Mouse (Mus musculus): Measurements from ENCODE around the gene Anks1b.

The Anks1b gene

DNA sequence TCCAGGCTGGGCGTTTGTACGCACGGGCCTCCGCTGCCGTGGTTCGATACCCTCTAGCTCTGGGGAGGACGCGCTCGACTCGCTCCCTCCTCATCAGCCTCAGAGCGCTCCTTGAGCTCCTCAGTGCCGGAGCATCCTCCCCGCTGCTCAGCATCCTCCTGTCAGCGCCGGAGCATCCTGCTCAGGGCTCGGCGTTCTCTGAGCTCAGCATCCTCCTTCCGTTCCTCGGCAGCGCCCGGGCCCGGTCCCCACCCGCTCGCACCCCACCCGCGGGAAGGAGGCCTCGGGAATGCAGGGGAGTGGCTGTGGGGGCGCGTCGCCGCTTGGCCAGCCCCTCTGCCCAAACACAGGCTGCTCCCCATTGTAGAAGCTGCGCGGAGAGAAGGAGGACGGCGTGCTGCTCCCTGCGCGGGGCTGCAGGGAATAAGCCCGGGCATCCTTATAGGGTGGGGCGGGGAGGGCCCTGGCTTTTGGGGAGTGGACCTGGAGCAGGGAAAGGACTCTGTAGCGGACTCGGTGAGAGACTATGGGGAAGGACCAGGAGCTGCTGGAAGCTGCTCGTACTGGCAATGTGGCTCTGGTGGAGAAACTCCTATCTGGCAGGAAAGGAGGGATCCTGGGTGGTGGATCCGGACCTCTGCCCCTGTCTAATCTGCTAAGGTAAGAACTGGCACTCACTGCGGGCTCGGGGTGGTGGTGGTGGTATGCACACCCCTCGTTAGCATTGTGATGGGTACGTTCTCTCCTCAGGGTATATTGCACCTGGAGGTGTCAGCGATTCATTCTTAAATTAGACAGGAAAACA, at the start of gene Anks1b:
Gene Anks1b (plus strand): TSS at position 364 of the 805 bp plus-strand sequence.
- peak; percentile 44 for DNase-seq

DNA sequence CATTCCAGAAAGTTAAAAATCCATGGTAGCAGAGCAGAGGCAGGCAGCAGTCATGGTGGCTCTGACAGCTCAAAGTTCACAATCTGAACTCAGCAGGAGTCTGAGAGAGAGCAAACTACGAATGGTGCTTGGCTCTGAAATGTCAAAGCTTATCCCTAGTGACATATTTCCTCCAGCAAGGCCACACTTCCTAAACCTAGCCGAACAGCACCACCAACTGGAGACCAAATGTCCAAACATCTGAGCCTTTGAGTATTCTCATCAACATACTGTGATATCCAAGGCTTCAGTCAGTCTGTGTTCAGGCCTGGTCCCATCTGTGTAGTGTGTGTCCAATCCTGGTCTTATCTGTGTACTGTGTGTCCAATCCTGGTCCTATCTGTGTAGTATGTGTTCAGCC, 49.4 kb upstream of the Anks1b start:
- peak; percentile 59 for DNase-seq

DNA sequence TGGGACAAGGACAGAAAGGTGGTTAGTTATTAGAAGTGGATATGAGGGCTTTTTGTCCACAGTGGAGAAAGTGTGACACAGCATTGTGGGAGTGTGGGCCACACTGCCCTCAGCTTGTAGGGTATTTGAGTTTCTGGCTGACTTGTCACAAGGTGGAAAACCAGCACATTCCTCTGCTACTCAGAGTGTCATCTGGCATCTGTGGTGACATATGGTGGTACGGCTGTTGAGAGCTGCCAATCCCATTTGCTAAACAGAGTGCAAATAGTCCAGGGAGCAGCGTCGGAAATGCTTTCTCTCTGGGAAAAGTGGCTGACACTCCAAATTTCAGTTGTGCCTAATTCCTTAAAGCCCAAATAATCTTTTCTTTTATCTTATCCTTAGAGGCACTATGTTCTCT, 46.4 kb upstream of the Anks1b start:
- no peak for DNase-seq

DNA sequence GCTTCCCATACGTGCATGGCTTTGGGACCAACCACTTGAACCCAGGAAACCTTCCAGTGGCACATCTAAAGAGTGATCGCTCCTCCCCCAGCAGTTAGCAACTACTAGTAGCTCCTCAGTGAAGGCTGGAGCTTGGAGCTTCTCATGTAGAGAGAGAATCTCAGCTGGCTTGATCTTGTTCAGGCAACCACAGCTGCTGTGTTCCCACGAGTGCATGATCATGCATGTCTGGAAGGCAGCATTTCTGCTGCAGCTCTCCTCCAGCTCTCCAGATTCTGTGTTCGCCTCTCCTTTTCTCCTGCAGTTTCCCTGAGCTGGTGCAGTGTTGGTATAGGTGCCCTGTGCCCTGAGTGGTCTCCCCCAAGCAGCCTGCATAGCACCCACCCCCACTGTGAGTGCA, 41.0 kb upstream of the Anks1b start:
- peak; percentile 19 for DNase-seq

DNA sequence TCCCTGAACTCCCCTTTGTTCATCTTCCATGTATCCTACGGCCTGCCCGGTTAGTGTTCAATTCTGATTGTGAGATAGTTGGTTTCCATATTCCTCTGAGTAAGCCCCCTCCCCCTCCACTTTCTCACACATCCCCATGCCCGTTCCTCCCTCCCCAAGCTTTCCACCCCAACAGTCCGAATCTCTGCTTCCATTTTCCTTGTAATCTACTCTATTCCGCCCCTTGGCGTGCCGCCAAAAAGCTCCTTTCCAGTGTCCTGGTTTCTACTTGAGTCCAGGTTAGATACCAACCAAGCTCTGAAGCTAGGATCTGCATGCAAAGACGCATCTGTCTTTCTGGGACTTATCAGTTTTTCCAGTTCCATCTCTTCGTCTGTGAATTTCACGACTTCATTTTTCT, 40.1 kb upstream of the Anks1b start:
- no peak for DNase-seq

DNA sequence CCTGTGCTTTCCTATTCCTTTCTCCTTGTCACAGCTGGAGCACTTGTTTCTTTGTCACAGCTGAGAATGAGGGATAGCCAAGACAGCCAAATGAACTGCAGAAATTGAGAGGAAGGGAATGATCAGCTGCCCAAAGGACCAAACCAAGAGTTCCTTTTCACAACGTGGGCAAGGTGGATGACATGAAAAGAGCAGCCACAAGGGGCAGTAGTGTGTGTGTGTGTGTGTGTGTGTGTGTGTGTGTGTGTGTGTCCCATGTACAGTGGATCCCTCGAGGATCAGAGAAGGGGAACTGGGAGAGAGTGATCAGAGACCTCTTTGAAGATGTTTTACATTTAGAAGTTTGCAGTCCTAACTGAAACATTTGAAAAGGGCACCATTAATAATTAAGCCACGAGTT, 35.8 kb upstream of the Anks1b start:
- DNase-seq: peak; percentile 15

DNA sequence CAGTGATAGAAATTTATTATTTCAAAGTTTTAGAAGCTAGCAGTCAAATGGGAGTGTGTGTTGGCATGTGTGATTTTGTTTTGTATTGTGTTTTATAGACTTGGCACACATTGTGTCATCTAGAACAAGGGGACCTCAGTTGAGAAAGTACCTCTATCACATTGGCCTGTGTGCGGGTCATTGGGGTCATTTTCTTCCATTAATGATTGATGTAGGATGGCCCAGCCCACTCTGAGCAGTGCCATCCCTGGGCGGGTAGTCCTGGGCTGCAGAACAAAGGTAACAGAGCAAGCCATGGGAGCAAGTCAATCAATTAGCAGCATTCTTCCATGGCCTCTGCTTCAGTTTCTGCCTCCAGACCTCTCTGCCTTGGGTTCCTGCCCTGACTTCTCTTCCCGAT, 34.5 kb upstream of the Anks1b start:
- no peak for DNase-seq

DNA sequence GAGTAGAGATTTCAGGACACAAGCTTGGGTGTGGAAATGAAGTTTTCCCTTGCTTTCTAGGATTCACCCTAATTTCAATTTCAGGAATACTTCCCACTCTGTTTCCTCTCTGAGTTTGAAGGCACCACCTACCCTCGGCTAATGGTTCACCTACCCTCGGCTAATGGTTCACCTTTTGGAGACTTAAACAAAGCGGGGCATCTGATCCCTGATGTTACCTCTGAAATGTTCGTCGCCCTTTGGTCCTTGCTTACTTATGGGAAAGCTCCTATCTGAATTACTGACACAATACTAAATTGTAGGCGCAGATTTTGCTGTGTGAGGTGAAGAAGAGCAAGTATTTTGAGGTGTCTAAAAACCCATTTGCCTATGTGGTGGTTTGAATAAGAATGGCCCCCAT, 22.4 kb upstream of the Anks1b start:
- no peak for DNase-seq

DNA sequence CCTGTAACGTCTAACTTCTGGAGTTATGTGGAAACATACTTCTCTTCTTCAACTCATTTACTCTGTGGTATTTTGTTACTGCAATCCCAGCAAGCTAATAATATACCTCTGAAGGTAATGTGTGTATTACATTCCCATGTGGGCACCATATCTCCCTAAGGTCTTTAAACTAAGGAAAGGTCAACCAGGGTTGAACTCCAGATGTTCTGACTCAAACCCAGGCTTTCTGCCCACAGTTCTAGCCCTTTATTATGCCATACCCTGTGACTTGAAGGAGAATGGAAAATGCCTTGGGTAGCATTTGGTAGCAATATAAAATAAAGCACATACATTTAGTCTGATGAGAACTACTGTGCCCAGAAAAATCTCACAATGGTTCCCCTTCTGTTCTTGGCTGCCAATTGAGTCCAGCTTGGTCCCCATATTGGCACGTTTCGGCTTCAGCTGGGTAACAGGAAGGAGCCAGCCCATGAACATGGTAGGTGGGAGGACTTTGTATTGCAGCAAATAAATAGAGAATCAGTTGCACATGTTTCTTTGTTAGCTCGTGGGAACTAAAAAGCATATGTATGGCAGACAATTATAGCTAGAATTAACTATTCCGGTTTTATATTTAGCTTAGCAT, 17.9 kb upstream of the Anks1b start:
- DNase-seq: no peak

DNA sequence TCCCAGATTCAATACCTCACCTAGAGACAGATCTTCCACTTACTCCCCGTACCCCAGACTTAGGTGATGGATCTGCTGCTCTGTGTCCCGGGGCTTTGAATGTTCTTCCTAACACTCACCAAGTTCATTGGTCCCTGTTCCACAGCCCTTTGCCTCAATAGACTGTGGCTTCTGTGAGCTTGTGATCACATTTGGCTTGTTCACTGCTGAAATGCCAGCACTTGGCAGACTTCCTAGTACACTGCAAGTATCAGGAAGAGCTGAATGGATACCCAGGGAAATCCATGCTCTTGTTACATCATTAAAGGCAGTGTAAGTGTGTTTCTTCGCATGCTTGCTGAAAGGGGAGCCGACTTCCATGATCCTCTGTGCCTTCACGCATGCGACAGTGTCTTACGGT, 17.0 kb upstream of the Anks1b start:
- no peak for DNase-seq

DNA sequence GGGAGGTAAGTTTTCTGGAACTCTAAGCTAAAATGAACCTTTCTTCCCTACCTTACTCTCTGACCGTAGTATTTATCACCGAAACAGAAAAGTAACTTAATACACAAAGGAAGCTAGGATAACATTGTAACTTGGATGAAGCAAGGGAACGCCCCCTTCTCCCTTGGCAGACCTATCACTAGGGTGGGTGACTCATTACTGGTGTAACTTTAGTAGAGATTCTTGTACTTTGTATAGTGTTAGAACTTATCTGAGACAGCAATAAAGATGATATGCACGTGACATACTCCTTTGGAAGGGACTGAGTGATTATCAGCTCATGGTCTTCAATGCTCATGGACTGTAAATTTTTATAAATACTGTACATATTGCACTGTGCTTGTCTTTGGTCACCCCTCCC, 5.1 kb upstream of the Anks1b start:
- no peak for DNase-seq

DNA sequence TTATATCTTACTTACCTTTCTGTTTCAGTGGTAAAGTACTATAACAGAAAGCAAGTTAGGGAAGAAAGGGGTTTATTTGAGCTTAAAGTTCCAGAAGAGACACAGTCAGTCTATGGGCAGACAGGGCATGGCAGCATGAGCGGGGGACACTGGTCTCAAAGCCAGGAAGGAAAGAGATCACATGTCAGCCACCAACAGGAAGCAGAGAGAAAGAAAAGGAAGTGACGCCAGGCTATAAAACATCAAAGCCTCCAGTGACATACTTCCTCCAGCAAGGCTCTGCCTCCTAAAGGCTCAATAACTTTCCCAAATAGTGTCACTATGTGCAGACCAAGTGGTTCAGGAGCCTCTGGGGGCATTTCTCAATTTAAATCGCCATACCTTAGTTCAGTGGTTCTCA, 4.5 kb upstream of the Anks1b start:
- no peak for DNase-seq

DNA sequence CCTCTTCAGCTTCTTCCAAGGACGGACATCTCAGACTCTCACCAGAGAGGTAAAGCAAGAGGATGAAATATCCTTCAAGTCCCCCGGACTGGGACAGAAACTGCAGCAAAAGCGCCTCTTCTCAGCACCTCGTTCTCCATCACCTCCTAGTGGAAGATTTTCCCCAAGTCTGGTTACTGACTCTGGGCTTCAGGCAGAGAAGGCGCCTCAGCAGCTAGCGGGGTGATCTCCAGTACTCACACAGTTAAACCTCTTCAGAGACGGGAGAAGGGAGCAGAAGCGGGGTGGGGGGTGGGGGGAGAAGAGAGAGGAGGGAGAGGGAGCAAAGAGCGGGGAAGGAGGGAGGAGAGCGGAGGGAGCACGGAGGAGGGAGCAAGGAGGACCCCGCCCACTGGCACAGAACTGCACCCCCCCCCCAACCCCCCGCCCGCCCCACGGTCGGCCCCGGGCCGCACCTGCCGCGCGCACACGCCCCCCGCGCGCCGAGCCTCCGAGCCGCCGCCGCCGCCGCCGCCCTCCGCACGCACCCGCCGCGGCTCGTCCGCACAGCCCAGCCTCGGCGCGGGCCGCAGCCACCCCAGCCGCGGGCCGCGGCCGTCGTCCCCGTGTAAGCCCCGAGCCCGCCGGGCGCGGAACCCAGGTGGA, 686 bp upstream of the Anks1b start:
- DNase-seq: no peak

DNA sequence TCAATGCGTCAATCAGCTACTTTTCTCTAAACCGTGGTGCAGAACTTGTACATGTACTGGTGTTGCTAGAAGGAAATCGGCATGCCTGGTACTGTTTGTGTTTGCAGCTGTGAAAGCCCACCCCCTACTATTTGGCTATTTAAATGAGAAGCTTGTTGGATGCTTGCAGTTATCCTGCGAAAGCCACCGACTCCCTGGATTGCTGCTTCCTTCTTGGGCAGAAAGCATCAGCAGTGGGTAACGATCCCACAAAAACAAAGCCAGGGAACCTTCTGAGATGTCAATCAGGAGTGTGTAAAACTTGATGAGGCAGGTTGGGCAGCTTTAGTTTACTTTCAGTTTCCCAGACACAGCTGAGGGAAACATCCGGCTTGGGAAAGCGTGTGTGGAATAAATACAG, 727 bp downstream of the Anks1b start:
- DNase-seq: no peak

DNA sequence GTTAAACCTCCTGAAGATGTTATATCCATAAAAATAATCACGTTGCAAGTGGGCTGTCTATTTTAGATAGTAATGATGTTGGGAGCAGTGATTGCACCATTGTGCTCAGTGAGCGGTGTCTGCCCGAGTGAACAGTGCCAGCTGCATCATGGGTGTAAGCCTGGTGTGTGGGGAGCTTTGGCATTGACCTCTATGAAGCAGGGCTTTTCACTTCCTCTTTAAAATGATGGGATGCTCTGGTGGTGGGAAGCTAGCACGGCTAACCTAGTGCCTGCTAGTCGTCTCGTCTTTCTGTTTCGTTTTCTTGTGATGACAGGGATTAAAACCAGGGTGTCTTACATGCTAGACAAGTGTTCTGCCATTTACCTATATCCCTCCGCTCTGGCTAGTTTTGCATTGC, 10.3 kb downstream of the Anks1b start:
- DNase-seq: no peak

DNA sequence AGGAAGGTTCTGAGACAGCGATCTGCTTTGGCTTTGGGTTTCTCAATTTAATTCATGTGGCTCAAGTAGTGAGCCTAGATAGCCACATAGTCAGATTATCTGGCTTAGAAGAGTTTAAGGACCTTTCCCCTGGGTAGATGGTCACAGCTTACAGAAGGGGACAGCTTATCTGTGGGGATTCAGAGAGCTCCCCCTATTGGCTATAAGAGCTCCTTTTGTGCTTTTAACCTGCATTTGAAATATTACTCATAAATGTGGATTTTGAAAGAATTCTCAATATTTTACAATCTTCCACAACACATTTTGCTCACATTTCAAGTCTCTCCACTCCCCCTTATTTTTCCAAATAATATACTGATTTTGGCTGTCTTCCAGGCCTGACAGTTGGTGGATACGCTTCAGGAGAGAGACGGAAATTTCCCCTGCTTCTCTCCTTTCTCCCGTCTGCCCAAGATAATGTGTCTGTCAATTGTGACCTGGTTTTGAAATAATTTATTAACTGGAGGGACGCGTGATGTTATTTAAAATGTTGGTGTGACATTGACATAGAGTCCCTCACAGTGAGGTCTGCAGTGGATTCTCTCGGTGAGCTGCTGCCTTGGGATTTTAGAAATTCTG, 29.5 kb downstream of the Anks1b start:
- DNase-seq: no peak

DNA sequence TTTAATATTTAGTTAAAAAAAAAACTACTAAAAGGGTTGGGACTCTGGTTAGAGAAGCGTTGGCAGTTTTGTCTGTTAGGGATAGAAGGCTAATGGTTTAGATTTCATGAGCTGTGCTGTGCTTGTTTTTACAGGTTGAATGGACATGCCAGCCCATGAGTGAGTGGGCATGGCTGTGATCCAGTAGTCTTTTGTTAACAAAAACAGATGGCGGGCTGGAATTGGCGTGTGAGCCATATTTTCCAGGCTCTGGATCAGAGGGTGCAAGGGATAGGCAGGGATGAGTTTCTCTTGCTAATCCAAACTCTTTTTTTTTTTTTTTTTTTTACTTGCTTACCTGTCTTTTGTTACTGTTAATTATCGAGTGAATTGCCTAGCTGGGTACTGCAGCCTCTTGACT, 38.6 kb downstream of the Anks1b start:
- no peak for DNase-seq

DNA sequence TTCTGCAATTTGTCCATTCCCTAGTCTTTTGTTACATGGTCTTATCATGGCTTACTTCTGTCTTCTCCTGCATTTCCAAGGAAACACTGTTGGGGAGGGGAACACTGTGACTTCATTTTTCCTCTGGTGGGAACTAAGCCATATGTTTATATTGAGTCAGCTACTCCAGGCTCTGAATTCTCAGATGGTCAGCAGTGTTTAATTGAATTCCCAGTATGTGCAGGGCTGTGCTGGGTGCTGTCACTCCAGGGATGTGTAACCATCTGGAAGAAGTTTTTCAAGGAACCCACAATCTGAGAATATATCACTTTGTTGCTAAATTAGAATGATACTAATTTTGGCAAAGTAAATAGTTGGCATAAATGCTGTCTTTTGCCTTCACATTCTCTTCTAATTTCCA, 39.9 kb downstream of the Anks1b start:
- DNase-seq: no peak

DNA sequence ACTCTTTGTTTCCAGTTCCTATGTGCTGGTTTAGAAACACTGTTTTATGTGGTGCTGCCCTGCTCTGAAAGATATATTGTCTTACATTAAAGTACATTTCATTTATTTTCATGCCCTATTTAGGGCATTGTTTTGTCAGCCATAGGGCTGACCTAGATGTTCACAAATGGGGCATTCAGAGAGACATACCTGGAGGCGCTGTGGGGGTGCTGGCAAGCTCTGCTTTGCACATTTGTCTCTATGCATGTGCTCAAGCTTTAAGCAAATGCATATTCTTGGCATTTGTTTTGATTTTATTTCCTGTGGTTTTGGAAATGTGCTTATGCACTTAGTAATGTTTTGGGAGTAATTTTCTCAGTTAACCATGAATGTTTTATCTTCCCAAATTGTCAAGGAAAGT, 43.8 kb downstream of the Anks1b start:
- no peak for DNase-seq

DNA sequence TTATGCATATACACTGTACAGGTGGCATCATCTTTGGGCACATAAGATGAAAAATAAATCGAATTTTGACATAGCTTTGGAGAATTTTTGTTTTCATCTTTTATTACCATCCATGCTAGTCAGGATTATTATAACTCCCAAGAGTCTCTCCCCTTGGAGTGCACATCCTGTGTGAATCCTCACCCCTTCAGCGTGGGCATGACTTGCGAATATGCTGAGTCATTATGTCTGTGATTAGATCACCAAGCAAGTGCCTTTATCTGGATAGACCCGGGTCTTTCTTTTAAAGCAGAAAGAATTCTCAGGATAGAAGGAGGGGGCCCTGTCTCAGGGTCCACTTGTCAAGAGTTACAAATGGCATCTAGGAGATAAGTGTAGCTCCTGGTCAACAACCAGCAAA, 48.7 kb downstream of the Anks1b start:
- DNase-seq: no peak

DNA sequence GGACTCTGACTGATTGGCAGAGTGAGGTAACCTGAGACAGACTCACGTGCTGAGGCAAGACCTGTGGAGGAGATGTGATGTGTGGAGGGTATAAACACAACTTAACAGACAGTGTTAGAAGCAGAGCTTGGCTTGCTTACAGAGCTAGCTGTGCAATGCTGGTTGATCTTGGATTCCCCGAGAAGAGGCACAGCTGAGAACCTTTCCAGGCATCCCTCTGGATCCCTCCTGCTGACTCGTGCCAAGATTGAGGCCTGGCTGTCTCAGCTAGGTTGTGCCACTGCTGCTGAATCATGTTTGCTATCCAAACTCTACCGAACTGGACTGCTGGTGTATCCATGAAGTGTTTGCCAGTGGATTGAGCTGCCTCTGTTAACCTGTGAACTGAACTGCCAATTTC, 68.9 kb downstream of the Anks1b start:
- no peak for DNase-seq

DNA sequence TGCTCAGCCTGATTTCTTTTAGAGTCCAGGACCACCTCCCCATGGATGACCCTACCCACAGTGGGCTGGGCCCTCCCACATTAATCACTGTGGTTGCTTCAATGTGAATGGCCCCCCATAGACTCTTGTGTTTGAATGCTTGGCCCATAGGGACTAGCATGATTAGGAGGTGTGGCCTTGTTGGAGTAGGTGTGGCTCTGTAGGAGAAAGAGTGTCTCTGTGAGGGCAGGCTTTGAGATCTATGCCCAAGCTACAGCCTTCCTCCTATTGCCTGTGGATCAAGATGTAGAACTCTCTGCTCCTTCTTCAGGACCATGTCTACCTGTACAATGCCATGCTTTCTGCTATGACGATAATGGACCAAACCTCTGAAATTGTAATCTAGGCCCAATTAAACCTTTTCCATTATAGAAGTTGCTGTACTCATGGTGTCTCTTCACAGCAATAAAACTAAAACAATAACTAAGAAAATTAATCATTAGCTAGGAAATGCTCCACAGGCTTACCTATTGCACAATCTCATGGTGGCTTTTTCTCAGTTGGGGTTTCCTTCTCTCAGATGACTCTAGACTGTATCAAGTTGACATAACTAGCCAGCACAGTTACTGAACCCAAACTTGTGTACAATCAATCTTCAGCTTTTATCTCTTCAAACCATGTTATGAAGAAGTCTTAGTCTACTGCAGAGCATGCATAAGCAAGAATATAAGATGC, 73.5 kb downstream of the Anks1b start:
- DNase-seq: no peak

DNA sequence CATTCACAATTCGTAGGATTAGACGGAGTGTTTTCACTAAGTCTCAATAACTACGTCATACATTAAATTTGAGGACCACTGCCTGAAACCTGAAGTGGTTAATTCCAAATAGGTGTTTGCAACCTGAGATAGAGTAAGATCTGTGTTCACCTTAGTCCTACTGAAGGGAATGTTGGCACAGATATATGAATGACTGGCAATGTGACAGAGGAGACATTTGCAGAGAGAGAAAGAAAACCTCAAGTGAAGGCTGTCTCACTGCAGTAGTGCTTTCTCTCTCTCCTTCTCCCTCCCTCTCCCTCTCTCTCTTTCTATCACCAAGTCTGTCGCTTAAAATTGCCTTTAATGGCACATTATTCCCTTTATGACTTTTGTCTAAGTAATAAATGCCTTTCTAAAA, 101.1 kb downstream of the Anks1b start:
- no peak for DNase-seq
